Mouse (Mus musculus) right cerebral cortex, postnatal 10 days (tissue): ENCODE data around the gene Usp40.
A peak's percentile ranks its signal among the peaks of the same experiment; 100 is the strongest.
"Not testable (repeated sequence)": the region's sequence is repeated elsewhere in the genome, so short reads cannot be mapped to it uniquely, and the experiment has no call there.

Source experiments
- DNase-seq, 2 experiments: peaks; one replicate each; pipeline ENCODE4 v3.0.0; 2021; ENCODE audit warnings: low spot score in 2 of 2

The Usp40 gene

DNA sequence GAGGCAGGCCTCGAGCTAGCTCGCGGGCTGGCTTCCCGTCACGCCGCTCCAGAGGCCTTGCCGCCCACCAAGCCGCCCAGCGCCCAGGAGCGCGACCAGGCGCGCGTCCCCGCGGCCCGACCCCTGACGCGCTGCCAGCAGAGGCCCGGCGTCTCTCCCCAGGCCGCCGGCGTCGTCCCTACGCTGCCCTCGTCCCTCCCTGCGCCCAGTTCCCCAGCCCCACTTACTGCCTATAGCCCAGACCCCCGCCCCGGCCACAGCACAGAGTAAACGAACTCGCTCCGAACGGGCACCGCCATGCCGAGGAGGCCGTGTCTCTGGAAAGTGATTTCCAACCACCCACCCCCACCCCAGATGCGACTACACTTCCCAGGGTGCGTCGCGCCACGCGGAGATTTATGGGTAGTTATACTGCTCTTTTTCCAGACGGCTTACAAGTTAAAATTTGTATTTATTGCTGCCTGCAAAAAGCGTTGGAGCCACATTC is at the start of gene Usp40:
TSS of gene Usp40 (minus strand) at position 341 of the 487 bp plus-strand sequence.
- DNase-seq, result peak; percentile 87 to 88

DNA sequence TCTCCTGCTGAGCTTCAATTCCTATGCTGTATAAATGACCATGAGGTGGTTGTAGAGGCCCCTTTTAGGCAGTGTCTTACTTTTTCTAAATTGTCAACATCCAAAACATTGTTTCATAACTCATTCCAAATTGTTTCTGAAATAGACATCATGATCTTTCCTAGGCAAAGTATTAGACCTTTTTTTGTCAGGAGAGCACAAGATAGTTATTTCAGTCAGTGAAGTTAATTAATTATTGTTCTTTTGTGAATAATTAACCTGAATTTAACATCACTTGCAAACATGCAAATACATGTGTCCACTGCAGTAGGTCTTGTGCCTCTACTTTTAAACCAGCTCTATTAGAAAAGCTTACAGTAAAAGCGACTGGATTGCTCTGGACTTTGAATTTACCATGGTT is 46.7 kb upstream of the Usp40 start, which contains the start of gene Ugt1a10:
TSS of gene Ugt1a10 (plus strand) at position 301 of the 400 bp plus-strand sequence.
- no peak for DNase-seq

DNA sequence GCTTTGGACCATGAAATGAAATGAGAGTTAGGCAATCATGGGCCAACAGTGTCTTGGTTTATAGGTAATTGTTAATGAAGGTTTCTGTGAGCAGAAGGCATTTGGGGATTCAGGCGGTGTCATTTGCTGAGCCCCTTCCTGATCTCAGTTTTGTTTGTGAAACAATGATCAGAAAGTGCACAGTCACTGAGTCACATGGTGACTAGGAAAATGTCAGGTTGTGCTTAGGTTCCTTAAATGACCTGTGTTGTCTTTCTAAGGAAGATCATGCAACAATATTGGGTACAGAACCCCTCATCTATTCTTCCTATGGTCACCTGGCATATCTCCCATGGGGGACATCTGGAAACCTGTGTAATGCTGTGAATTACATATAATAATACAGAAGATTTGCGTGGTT is 39.1 kb upstream of the Usp40 start:
- DNase-seq, result not testable (repeated sequence)

DNA sequence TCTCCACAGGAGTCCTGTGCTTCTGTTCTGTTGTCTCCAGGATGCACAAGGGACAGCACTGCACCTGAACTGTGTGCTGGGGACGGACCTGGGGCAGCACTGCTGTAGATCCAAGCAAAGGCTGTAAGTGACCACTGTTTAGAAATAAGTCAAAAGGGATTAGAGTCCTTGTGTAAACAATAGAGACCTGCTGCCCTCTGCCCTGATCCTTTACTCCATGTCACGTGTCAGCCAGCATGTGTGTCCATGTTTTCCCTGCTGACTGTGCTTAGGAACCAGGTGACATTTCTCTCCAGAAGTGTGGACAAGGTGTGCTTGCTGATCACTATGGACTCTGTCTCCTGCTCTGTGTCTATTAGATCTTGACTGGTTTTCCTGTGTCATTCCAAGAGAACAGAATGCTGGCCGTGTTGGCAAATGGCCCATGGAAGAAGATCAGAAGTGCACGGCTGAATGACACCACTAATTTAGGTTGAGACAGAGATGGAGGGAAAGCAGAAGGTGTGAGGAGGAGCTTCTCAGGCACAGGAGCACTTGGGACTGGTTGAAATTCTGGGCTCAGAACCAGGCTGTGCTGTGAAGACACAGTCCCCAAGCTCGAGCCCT is 36.6 kb upstream of the Usp40 start:
- not testable (repeated sequence) for DNase-seq

DNA sequence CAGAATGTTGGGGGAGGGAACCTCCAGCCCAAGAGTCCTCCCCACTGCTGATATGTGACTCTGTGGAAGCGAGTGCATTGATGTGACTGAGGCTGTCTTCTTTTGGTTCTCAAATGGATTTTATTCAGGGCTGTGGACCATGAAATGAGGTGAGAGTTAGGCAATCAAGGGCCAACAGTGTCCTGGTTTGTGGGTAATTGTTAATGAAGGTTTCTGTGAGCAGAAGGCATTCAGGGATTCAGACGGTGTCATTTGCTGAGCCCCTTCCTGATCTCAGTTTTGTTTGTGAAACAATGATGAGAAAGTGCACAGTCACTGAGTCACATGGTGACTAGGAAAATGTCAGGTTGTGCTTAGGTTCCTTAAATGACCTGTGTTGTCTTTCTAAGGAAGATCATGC is 34.7 kb upstream of the Usp40 start:
- DNase-seq, result not testable (repeated sequence)

DNA sequence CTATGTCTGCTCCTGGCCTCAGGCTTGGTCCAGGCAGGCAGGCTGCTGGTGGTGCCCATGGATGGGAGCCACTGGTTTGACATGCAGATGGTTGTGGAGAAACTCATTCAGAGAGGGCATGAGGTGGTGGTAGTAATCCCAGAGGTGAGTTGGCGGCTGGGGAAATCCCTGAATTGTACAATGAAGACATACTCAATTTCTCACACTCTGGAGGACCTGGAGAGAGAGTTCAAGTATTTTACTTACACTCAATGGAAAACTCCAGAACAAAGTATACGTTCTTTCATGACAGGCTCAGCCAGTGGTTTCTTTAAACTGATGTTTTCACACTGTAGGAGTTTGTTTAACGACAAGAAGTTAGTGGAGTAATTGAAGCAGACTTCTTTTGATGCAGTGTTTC is 16.9 kb upstream of the Usp40 start:
- DNase-seq, result not testable (repeated sequence)

DNA sequence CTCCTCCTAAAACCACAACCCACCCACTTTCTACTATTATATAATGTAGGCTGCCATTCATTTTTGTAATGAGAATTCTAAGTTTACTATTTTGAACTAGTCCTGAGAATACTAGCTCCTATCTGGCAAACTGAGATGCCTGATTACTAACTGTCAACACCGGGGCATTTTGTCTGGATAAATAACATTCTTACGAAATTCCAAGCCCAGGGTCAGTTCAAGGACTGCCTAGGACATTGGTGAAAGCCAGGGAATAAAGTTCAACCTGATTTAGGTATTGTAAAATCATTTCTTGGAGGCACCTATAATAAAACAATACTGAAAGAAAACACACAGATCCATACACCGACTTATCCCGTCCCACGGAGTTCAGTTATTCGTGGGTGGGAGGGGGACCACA is 7.0 kb upstream of the Usp40 start:
- DNase-seq, result no peak

DNA sequence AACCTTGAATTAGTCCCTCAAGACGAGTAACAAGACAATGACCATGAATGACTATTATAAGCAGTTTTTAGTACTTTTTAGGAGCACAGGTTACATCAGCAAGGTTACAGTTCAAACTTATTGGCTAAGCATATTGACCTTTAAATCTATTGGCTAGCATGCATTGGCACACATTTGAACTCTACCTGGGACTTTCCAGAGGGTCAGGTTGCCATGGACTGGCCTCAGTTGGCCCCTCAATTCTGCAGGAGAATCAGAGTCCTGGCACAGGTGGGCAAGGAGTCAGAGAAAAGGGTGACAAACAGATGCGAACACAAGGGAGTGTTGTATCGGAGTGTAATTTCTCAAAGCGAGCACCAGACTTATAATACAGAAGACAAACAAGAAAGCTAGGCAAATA is 6.3 kb upstream of the Usp40 start:
- DNase-seq, result no peak

DNA sequence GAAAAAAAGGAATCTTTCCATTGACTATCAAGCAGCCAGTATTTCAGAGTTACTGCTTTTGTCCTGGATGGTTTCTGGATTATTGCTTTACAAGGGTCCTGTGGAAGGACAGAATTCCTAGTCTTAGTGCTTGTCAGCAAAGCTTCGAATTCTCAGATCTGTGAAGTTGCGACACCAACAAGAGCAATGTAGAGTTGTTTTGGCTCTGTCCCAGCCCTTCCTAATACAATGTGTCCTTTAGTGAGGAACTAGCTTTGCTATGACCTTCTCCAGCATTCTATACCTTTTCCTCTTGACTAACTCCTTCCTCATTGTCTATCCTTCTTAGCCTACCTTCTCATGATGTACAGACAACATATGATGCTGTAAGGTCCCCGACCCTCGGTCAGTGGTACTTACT is 5.8 kb upstream of the Usp40 start:
- DNase-seq, result no peak

DNA sequence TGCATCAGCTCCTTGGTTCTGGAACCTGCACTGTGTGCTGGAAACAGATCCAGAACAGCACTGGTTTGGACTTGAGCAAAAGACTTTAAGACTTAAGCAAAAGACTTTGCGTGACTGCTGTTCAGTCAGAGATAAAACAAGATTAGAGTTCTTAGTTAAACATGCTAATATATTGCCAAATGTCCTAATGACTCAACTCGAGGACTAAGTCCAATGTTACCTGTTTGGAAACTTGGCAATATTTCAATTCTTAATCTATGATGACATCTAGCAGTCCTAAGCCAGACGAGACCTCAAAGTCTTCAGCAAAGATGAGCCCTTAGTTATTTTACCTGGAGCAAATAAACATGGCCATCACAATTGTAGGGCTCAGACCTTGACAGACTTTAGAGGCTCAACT is 5.4 kb upstream of the Usp40 start:
- DNase-seq, result no peak

DNA sequence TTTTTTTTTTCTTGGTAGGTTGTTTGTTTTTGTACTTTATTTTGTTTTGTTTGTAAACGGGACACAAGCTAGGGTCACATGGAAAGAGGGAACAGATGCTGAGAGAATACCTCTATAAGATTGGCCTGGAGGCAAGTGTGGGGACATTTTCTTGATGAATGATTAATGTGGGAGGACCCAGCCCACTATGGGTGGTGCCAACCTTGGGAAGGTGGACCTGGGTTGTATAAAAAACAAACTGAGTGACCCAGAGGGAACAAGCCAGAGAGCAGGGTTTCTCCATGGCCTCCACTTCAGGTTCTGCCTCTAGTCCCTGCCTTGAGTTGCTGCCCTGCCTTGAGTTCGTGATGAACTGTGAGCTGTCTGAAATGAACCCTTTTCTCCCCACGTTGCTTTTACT is 1.2 kb upstream of the Usp40 start:
- no peak for DNase-seq

DNA sequence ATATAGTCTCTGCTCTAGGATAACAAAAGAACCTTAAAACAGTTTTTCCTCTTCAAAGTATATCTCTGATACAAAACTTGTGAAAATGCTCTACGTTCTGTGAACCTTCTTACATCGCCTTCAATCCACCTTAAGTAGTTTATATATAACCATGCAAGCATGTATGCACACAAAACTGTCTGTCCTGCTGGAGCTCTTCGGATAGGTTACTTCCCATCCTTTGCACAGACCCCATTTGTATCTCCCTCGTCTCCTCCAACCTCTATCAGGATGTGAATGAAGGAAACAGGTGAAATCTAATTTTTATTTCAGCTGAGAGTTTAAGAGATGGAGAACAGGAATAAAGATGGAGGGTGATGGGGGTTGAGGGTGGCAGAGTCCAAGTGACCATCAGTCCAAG is 384 bp upstream of the Usp40 start:
- DNase-seq, result no peak

DNA sequence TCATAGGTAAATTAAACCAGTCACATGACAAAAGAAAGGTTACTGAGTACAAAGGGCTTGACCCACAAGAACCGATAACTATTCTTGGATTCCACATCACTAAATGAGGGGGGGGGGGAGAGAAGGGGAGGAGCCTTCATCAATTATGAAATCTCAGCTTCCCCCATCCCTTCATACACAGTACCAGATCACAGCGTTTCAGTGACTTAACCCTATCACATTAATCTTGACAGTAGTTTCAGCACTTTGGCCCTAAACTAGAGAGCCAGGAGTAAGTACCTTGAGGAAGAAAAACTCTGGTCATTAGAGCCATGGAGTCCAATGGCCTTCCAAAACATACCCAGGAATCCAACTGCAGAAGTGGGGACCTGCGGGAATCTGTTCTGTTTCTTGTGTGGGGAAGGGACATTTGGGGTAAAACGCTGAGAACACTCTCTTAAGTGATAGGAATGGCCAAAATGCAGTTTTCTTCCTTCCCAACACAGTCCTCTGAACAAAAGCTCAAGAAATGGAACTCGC is 600 bp downstream of the Usp40 start:
- peak in 1 of 2 experiments; percentile 28 for DNase-seq

DNA sequence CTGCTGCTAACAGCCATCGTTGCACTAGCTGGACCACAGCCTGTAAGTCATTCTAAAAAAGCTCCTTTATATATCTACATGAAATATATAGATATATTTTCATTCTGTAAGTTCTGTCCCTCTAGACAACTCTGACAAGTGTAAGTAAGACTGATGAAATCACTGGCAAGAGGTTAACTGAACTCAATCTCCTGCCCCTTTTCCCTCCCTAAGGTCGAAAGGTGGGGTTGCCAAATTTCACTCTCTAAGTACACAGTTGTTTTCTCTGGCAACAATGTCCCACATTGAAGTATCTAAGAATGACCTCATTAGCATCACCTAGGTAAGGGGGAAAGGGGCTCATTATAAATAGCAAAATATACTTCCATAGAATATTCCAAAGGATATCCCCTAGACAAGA is 15.6 kb downstream of the Usp40 start:
- no peak for DNase-seq

DNA sequence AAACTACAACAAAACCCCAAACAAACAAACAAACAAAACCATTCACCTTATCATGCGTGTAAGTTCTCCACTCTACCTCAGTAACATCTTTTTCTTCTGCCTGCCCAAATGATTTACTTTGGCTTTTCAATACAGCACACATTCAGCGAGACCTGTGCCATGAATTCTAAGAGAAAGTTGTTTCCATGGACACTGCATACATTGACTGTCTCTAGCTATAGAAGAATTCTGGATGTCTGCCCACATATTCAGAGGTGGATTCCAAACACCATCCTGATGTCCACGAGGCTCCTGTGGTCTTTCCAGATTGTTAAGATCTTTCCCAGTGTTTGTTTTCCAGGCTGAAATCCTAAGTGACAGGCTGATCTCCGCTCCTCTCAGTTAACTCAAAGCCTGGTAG is 26.1 kb downstream of the Usp40 start:
- peak; percentile 27 to 50 for DNase-seq

DNA sequence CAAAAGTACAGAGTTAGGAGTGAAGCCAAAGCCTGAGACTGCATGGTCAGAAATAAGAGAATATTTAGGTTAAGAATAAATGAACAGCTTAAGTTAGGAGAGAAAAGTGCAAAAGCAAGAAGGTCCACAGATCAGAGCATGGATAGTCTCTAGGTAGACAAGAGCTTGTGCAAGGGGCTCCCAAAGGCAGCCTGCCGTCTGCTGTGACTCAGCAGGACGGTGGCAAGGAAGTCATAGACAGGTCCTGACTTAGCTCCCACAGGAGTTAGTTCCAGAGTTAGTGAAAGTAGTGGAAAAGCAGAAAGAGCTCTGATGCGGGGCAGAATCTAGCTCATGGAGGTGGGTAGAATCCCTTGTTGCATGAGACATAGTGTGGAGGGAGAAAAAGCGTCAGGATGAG is 38.0 kb downstream of the Usp40 start:
- no peak for DNase-seq

DNA sequence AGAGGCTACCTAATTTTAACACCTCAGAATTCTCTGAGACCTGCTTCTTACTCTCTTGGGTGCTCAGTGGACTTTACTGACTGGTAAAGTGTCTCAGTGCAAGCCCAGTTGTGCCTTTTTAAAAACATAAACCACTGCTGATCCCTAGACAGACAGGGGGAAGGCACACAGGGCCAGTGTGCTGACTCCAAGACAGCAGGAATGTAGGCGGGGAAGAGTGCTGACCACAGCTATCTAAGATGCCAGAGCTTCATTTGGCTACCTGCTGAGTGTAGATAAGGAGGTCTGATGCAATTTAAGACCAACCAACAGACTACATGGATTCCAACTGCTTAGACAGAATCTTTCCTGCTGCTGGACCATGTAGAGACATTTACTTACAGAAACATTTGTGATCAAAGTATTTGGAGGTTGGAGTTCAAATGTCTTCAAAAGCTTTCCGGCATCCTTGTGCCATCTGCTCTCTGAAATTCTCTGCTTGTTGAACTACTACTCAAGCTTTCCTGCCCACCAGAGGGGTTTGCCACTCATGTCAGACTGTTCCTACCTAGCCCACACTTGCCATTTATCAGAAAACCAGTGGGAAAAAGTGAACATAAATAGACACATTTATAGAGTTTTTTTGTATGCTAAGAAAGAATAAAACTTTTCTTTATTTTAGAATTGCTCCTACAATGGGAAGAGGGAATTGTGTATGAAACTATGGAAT is 46.7 kb downstream of the Usp40 start:
- no peak for DNase-seq

DNA sequence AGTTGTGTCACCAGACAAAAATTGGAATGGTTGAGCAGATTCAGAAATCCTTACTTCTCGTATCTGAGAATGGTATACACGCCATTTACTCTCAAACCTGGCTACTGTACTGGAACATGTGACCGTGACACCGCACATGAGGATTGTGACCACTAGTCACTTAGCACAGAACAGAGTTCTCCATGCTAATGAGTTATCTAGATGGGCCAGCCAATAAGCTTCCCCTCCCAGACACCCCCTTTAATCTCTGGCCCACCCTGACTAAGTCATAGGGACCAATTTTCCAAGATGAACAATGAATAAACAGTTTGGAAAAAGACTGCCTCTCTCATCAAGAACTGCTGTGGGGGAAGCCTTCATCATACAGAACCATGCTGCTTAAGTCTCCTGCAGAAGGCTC is 47.6 kb downstream of the Usp40 start:
- DNase-seq, result no peak

DNA sequence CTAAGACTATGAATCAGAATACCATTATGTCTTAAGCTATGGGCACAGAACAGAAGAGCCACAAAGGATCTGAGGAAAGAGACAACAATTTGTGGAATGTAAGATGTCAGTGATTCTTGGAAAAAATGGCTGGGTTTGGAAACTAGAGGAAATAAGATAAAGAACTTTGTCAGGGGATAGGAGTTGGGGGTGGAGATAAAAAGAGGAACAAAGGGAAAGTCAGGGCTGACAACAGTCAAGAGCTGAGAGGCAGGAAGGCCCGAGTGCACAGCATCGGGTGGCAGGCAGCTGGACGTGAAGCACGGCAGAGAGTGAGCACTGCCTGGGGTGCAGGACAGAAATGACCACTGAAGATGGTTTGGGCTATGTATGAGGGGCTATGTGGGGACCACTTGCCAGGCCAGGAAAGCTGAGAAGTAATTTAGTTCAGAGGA is 48.3 kb downstream of the Usp40 start:
- DNase-seq, result no peak

DNA sequence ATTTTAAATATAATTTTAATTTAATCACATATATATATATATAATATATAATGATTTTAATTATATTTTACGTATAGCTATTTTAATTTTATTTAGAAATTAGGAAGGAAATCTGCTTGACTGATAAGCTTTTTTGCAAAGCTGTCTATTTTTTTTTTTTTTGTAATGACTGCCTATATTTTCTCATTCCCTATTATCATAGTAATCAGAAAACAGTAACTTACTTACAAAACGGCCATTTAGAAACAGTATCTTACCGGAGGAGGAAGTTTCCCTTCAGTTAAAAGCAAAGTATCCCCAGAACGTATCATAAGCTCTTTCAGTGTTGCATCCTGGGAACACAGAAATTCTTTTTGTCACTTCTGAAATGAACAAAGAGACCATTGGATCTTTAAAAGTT is 48.8 kb downstream of the Usp40 start:
- DNase-seq, result no peak

DNA sequence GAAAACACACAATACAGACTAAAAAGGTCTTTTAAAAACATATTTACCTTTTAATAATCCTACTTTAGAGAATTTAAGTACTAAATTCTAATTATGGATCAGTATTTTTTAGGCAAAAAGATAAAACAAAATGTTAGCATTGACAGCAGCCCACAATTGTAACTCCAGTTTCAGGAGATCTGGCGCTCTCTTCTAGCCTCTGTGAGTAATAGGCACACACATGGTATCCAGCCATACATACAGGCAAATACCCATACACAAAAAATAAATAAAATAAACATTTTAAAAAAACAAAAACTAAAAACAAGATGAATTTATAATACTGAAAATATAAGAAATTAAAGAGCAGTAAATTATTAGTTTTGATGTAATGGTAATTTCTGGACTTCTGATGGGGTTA is 49.4 kb downstream of the Usp40 start:
- no peak for DNase-seq

DNA sequence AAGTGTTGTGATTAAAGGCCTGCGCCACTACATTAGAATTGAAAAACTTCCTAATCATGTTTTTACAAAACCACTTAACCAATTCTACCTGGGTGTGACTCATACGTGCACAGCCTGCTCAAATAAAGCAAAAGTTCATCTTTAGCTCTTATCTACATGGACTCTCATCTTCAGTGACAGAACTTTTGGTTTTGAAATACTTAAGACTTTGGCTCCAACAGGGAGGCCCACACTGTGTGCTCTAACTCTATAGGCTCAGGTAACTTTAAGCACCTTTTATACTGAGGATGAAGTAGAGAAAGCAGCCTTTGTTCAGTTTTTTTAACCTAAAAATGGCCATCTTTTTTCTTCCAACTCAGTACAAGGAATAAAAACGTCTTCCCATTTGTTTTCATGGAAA is 55.3 kb downstream of the Usp40 start:
- DNase-seq, result no peak

DNA sequence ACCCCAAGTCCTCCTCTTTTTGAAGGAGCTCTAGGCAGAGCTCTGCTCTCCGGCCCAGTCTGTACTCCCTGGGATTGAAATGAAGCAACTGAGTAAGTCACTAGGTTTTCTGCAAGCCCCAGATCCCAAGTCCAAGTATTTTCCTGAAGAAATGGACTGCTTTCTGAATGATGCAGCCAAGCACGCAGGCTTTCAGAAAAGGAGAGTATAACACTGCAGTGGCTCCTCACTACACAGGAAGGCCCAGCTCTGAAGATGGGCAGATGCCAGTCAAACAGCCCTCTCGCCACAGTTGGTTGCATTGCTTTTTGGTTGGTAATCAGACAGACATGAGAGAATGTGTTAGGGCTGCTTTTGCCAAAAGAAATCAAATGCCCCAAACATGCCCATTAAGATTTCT is 56.7 kb downstream of the Usp40 start:
- no peak for DNase-seq
